Mouse (Mus musculus): ENCODE measurements around the gene Cacul1.
"Not testable (repeated sequence)": the region's sequence is repeated elsewhere in the genome, so short reads cannot be mapped to it uniquely, and the experiment has no call there.

The Cacul1 gene

GRCm38 (mm10) chr19:60580582-60581339 is at the start of gene Cacul1:
Gene Cacul1 (minus strand): TSS chr19:60581025.
- peak; percentile 97 for DNase-seq (ENCODE audit: low spot score in 2 of 2)

DNA sequence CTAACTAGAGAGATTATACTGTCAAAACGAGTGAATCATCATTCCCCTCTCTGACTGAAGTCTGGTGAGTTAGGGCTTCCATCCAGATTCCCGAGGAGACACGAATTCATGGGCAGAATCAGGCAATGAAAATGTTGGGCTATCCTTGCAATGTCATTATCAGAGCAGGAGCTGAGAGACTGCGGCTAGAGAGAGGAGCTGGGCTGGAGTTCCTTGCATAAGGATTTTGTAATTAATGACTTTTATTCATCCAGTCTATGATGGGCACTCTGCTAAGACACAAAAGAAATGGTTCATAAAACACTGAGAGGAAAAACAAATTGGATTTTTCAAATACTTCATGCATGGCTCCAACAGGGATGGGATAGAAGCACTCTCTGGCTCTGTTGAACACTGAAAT is 38.6 kb upstream of the Cacul1 start:
- DNase-seq (ENCODE audit: low spot score in 2 of 2), result no peak

- no peak for DNase-seq (ENCODE audit: low spot score in 2 of 2)
Observed at GRCm38 (mm10) chr19:60617007-60617406, 36.2 kb upstream of the Cacul1 start.

DNA sequence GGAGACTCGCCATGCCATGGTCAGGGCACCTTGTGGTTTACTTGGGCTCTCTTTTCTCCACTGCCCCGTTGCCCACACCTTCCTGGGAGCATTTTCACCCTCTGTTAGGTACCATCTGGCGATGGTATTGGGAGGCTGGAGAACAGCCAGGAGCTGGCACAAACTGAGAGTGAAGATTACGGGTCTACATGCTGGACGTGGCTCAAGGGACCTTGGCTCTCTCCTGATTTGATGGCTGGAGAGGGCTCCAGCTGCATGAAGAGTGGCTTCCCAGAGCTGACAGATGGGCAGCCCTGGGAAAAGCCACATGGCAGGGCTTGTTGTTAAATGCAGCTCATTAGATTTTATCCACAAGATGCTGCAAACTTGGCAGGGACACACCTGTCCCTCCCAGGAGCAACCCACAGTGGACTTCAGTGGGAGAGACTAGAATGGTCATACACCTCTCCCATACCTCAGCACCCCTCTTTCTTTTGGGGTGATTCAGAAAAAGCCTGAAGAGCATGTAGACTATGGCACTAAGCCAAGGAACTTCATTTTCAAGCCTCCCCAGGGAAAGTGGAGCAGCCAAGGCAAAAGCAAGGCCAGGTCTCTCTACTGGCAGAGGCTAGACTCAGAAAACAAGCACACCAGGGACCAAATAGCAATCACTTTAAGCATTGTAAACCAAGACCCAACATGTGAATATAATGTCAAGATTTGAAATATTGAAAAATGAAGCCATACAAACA is 34.8 kb upstream of the Cacul1 start:
- DNase-seq (ENCODE audit: low spot score in 2 of 2), result no peak

DNA sequence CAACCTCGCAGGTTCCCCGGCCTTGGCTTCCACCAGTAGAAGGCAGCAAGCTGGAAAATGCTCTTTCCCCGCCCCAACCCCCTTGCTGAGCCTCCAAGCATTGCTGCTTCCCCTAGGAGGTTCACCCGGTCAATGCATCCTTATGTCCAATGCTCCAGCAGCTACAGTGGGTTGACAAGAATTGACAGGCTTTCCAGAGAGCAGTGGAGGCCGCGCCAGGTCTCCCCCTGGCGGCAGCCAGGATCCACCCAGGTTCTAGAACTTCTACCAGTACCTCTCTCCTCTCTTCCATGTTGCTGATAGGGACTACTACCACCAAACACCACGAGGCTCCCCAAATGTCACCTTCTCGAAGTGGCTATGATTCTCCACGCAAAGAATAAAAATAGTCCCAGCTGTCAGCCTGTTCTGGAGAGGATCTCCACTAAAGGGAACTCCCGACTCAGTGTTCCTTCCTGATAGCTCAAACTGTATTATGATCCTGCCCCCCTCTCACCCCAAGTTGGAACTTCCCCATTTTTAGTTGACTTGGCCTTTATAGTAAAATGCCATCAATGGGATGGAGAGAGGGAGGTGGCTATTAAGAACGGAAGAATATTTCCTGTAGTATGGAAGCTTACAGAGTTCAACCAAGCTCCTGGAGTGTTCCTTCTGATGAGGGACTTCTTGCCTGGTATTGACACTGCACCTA is 30.8 kb upstream of the Cacul1 start:
- DNase-seq (ENCODE audit: low spot score in 2 of 2), result peak in 1 of 2 experiments; percentile 4

GRCm38 (mm10) chr19:60608766-60609165 is 27.9 kb upstream of the Cacul1 start:
- DNase-seq (ENCODE audit: low spot score in 2 of 2), result peak; percentile 2 to 13

- DNase-seq (ENCODE audit: low spot score in 2 of 2), result no peak
Observed at GRCm38 (mm10) chr19:60603586-60603985, 22.8 kb upstream of the Cacul1 start.

DNA sequence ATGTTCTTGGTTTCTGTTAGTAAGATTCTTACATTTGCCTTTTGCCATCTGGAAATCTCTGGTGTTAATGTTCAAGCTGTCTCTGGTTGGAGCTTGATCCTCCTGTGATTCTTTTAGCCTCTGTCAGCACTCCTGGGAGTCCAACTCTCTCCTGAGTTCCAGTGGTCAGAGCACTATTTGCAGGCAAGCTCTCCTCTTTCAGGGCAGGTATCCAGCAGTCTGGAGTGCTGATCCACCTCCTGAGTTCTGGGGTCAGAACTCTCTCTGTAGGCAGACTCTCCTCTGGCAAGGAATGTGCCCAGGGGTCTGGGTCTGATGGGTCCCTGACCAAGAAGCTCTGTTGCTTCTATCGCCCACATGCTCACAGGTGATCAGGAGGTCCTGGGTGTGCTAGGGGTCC is 21.2 kb upstream of the Cacul1 start:
- DNase-seq (ENCODE audit: low spot score in 2 of 2), result not testable (repeated sequence)

DNA sequence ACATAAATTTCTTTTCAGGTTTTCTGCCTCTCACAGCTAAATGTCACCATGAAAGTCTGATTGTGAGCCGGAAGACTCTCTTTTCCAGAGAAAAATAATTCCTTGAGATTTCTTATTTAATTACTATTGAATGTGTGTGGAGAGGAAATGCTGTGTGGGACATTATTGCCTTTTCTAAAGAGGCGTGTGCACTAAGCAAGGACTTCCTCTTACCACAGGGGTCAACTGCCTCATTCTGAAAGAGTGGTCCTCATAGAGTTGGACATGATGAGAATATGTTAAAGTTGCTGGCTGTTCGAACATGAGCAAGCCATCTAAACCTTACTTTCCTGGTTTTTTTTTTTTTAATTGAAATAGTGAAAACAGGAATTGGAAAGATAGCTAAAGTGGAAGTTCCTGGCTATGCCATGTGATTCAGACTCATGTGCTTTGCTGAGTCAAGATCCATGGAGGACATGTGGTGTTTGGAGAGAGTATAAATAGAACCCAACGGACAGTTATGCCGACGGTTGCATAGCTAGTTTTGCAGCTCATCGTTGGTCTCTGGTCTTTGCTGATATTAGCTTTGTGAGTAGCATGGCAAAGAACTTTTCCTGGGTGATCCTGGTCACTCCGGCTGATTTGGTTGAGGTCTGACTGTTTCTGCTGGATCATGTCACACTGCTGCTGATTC is 17.3 kb upstream of the Cacul1 start:
- DNase-seq (ENCODE audit: low spot score in 2 of 2), result no peak

GRCm38 (mm10) chr19:60589646-60590045 is 8.8 kb upstream of the Cacul1 start:
- DNase-seq (ENCODE audit: low spot score in 2 of 2), result no peak

GRCm38 (mm10) chr19:60586652-60587051 is 5.8 kb upstream of the Cacul1 start:
- no peak for DNase-seq (ENCODE audit: low spot score in 2 of 2)

GRCm38 (mm10) chr19:60583201-60583600 is 2.4 kb upstream of the Cacul1 start:
- DNase-seq (ENCODE audit: low spot score in 2 of 2), result no peak

- DNase-seq (ENCODE audit: low spot score in 2 of 2), result no peak
Observed at GRCm38 (mm10) chr19:60581377-60582290, 809 bp upstream of the Cacul1 start.

GRCm38 (mm10) chr19:60579771-60580581 is 849 bp downstream of the Cacul1 start:
- DNase-seq (ENCODE audit: low spot score in 2 of 2), result peak; percentile 38 to 42

- no peak for DNase-seq (ENCODE audit: low spot score in 2 of 2)
Observed at GRCm38 (mm10) chr19:60576741-60577140, 4.1 kb downstream of the Cacul1 start.

DNA sequence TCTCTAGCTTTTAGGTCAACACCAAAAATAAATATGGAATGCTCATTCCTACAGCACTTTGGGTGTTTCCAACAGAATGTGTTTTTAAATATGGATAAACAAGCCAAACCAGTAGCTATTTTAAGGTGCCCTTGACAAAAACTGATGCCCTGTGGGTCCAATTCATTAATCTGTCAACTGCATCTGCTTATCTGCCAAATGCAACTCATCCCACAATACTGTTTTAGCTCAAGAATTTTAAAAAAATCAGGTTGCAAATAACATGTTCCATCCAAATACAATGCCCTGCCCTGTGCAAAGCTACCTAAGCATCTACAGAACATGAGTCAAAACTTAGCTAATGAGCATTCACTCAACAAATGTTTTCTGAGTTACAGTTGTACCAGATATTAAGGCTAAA is 20.3 kb downstream of the Cacul1 start:
- DNase-seq (ENCODE audit: low spot score in 2 of 2), result no peak

GRCm38 (mm10) chr19:60554866-60555438 is 25.9 kb downstream of the Cacul1 start:
- DNase-seq (ENCODE audit: low spot score in 2 of 2), result no peak

DNA sequence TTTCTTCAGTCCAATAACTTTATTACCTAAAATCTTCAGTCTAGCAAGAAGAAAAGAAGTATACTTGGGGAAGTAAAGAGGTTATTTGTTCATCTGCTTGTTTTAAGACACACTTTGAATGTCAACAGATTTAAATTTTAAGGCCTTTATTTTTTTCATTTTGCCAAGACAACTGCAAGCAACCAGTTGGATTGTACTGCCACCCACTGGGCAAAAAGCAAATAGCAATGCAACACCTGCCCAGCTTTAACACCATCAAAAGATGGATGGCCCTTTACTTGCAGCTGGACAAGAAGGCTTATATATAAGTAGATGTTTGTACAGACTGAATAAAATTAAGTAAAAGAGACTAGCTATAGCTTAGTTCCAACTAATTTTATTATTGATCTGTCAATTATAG is 27.3 kb downstream of the Cacul1 start:
- peak; percentile 30 to 59 for DNase-seq (ENCODE audit: low spot score in 2 of 2)

- DNase-seq (ENCODE audit: low spot score in 2 of 2), result no peak
Observed at GRCm38 (mm10) chr19:60543302-60543701, 37.5 kb downstream of the Cacul1 start.

DNA sequence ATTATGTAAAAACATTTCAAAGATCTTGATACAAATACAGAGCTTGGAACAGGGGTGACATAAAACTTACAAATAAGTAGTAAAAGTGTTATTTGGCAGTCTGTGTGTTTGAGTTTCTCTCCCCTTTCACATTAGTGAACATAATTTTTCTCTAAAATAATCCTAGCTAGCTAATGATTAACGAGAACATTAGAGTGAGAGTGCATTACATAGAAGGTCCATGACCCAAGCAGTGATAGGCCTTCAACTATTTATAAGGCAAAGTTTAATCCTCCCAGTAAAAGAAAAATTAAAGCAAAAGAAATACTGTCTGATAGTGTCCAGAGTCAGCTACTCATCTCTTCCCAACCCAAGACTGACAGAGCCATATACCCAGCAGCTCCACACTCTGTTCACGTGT is 48.9 kb downstream of the Cacul1 start:
- no peak for DNase-seq (ENCODE audit: low spot score in 2 of 2)
